Mouse (Mus musculus): Measurements from ENCODE around the gene Cdk2ap1.

- TF ChIP-seq EP300 (IDR thresholded peaks at IDR 0.05; ENCODE audit: low read depth), result no peak
- TF ChIP-seq CTCF (IDR thresholded peaks at IDR 0.05; ENCODE audit: low read depth), result no peak
Observed at GRCm38 (mm10) chr5:124393726-124394125, 30.8 kb upstream of the Cdk2ap1 start.
